Mouse (Mus musculus): Measurements from ENCODE around the gene Mtus2.

- TF ChIP-seq POLR2A (IDR thresholded peaks at IDR 0.05; ENCODE audit: low read depth, low read length) = no peak
- TF ChIP-seq CTCF (conservative IDR thresholded peaks at IDR 0.05; ENCODE audit: insufficient read depth, insufficient read length, low read depth, low read length) = no peak
Observed at GRCm38 (mm10) chr5:148272065-148272464, 314.9 kb downstream of the Mtus2 start.
